Mouse (Mus musculus): ENCODE measurements around the gene Fbxo11. TPM values are rescaled to one million over a fixed set of nuclear protein-coding genes. Genes with fewer than 3 reads are reported as not detected.
"Not testable (repeated sequence)": the region's sequence is repeated elsewhere in the genome, so short reads cannot be mapped to it uniquely, and the experiment has no call there.

Fbxo11 gene
- polyA plus RNA-seq, 1 experiment: 14.4 TPM

GRCm38 (mm10) chr17:87974629-87975228, 90.4 kb downstream of the Fbxo11 start, which contains the start of gene Msh6:
Gene Msh6 (plus strand): TSS chr17:87975062.
- no peaks in the 10 kb centered on the region for H3K27me3 ChIP-seq (ENCODE audit: control insufficient read depth, insufficient read depth, low read length)
- TF ChIP-seq CTCF (IDR thresholded peaks at IDR 0.05; ENCODE audit: extremely low read depth, insufficient read length, insufficient replicate concordance, low read depth, low read length): no peak
- peak; percentile 90 for TF ChIP-seq POLR2A (IDR thresholded peaks at IDR 0.05; ENCODE audit: low read depth, low read length)
- H3K36me3 ChIP-seq (ENCODE audit: control insufficient read depth, insufficient read depth, low read length): no peaks in the 10 kb centered on the region
- under 1% methylated on average over 63 of the region's 63 CpGs for WGBS
- peak within 1 kb of the TSS; percentile 80 for H3K27ac ChIP-seq (ENCODE audit: insufficient read depth, low read depth, low read length)
- peaks cover 2% of the 10 kb centered on the region; the same call in 1 of the 2 replicates for H3K4me1 ChIP-seq (ENCODE audit: control insufficient read depth, insufficient read depth, insufficient read length, low read length)
- peak within 1 kb of the TSS; percentile 98 for H3K4me3 ChIP-seq (ENCODE audit: low read depth, low read length)

- TF ChIP-seq POLR2A (IDR thresholded peaks at IDR 0.05; ENCODE audit: low read depth, low read length) (no peak), CTCF (IDR thresholded peaks at IDR 0.05; ENCODE audit: extremely low read depth, insufficient read length, insufficient replicate concordance, low read depth, low read length) (no peak)
- no peaks in the 10 kb centered on the region for H3K27me3 ChIP-seq (ENCODE audit: control insufficient read depth, insufficient read depth, low read length)
- no peaks in the 10 kb centered on the region for H3K36me3 ChIP-seq (ENCODE audit: control insufficient read depth, insufficient read depth, low read length)
- H3K4me3 ChIP-seq (ENCODE audit: low read depth, low read length): no peak overlapping the region
- WGBS: 59% methylated on average over 10 of the region's 10 CpGs
- peaks cover 2% of the 10 kb centered on the region; the same call in 1 of the 2 replicates for H3K4me1 ChIP-seq (ENCODE audit: control insufficient read depth, insufficient read depth, insufficient read length, low read length)
- no peak overlapping the region for H3K27ac ChIP-seq (ENCODE audit: insufficient read depth, low read depth, low read length)
Observed at GRCm38 (mm10) chr17:87973261-87974167, 91.6 kb downstream of the Fbxo11 start.

GRCm38 (mm10) chr17:87972856-87973255, 92.2 kb downstream of the Fbxo11 start:
- no peak overlapping the region for H3K4me3 ChIP-seq (ENCODE audit: low read depth, low read length)
- no peaks in the 10 kb centered on the region for H3K27me3 ChIP-seq (ENCODE audit: control insufficient read depth, insufficient read depth, low read length)
- TF ChIP-seq POLR2A (IDR thresholded peaks at IDR 0.05; ENCODE audit: low read depth, low read length) (no peak), CTCF (IDR thresholded peaks at IDR 0.05; ENCODE audit: extremely low read depth, insufficient read length, insufficient replicate concordance, low read depth, low read length) (no peak)
- no peak overlapping the region for H3K27ac ChIP-seq (ENCODE audit: insufficient read depth, low read depth, low read length)
- 44% methylated on average over 5 of the region's 5 CpGs for WGBS
- no peaks in the 10 kb centered on the region for H3K36me3 ChIP-seq (ENCODE audit: control insufficient read depth, insufficient read depth, low read length)
- H3K4me1 ChIP-seq (ENCODE audit: control insufficient read depth, insufficient read depth, insufficient read length, low read length): peaks cover 2% of the 10 kb centered on the region; the same call in 1 of the 2 replicates

GRCm38 (mm10) chr17:87971696-87972591, 93.1 kb downstream of the Fbxo11 start:
- H3K4me3 ChIP-seq (ENCODE audit: low read depth, low read length); H3K27ac ChIP-seq (ENCODE audit: insufficient read depth, low read depth, low read length); H3K36me3 ChIP-seq (ENCODE audit: control insufficient read depth, insufficient read depth, low read length); H3K27me3 ChIP-seq (ENCODE audit: control insufficient read depth, insufficient read depth, low read length); H3K4me1 ChIP-seq (ENCODE audit: control insufficient read depth, insufficient read depth, insufficient read length, low read length): not testable (repeated sequence)
- WGBS: 80% methylated on average over 15 of the region's 15 CpGs

- H3K4me1 ChIP-seq (ENCODE audit: control insufficient read depth, insufficient read depth, insufficient read length, low read length); H3K27ac ChIP-seq (ENCODE audit: insufficient read depth, low read depth, low read length); H3K27me3 ChIP-seq (ENCODE audit: control insufficient read depth, insufficient read depth, low read length); H3K4me3 ChIP-seq (ENCODE audit: low read depth, low read length); H3K36me3 ChIP-seq (ENCODE audit: control insufficient read depth, insufficient read depth, low read length): not testable (repeated sequence)
- WGBS: 41% methylated on average over 7 of the region's 8 CpGs
Observed at GRCm38 (mm10) chr17:87968483-87968926, 96.6 kb downstream of the Fbxo11 start.

GRCm38 (mm10) chr17:87963081-87964075, 101.7 kb downstream of the Fbxo11 start:
- no peak for TF ChIP-seq CTCF (IDR thresholded peaks at IDR 0.05; ENCODE audit: extremely low read depth, insufficient read length, insufficient replicate concordance, low read depth, low read length)
- 89% methylated on average over 14 of the region's 14 CpGs for WGBS
- H3K27ac ChIP-seq (ENCODE audit: insufficient read depth, low read depth, low read length): no peak overlapping the region
- H3K36me3 ChIP-seq (ENCODE audit: control insufficient read depth, insufficient read depth, low read length): no peaks in the 10 kb centered on the region
- no peaks in the 10 kb centered on the region for H3K27me3 ChIP-seq (ENCODE audit: control insufficient read depth, insufficient read depth, low read length)
- H3K4me1 ChIP-seq (ENCODE audit: control insufficient read depth, insufficient read depth, insufficient read length, low read length): no peaks in the 10 kb centered on the region
- H3K4me3 ChIP-seq (ENCODE audit: low read depth, low read length): no peak overlapping the region

GRCm38 (mm10) chr17:87959931-87960330, 105.2 kb downstream of the Fbxo11 start:
- not testable (repeated sequence) for H3K27me3 ChIP-seq (ENCODE audit: control insufficient read depth, insufficient read depth, low read length); H3K4me1 ChIP-seq (ENCODE audit: control insufficient read depth, insufficient read depth, insufficient read length, low read length); H3K27ac ChIP-seq (ENCODE audit: insufficient read depth, low read depth, low read length); H3K36me3 ChIP-seq (ENCODE audit: control insufficient read depth, insufficient read depth, low read length); H3K4me3 ChIP-seq (ENCODE audit: low read depth, low read length)
- 77% methylated on average over 5 of the region's 5 CpGs for WGBS

GRCm38 (mm10) chr17:87959406-87959805, 105.7 kb downstream of the Fbxo11 start:
- not testable (repeated sequence) for H3K4me3 ChIP-seq (ENCODE audit: low read depth, low read length); H3K4me1 ChIP-seq (ENCODE audit: control insufficient read depth, insufficient read depth, insufficient read length, low read length); H3K27me3 ChIP-seq (ENCODE audit: control insufficient read depth, insufficient read depth, low read length); H3K27ac ChIP-seq (ENCODE audit: insufficient read depth, low read depth, low read length); H3K36me3 ChIP-seq (ENCODE audit: control insufficient read depth, insufficient read depth, low read length)
- 91% methylated on average over 11 of the region's 11 CpGs for WGBS
